Mouse (Mus musculus) left cerebral cortex, postnatal 10 days (tissue): ENCODE results near the gene Obscn. TPM values are rescaled to one million over a fixed set of nuclear protein-coding genes. Genes with fewer than 3 reads are reported as not detected.
"Not testable (repeated sequence)": the region's sequence is repeated elsewhere in the genome, so short reads cannot be mapped to it uniquely, and the experiment has no call there.

Source experiments
- DNase-seq, 2 experiments: peaks; one replicate each; pipeline ENCODE4 v3.0.0; 2021 to 2022; ENCODE audit warnings: low spot score in 2 of 2, mixed read lengths in 1 of 2; ENCODE audit errors: extremely low spot score in 1 of 2
- intact Hi-C: fragments of 180-260 bp; cut with DNase I; formaldehyde crosslinking; loops from one replicate; pipeline ENCODE4 v1.15.1; 2025
- microRNA-seq: library from miRNA; unstranded; fragments of <30 nt; microRNA quantifications from one replicate; pipeline ENCODE4 v1.2.0, GENCODE M21; 2022
- total RNA-seq, 2 experiments: library from RNA; stranded (reverse); gene quantifications; 2 replicates each; pipeline ENCODE4 v1.2.3; 2021

The Obscn gene
- total RNA-seq, 2 experiments from 2014 or later: 2.1 to 2.3 TPM

- intact Hi-C loops: no loop called here
- peak in 1 of 2 experiments; percentile 40 for DNase-seq
Observed at GRCm38 (mm10) chr11:58955143-58955867, 180.9 kb downstream of the Obscn start.

- intact Hi-C loops: no loop called here
- peak; percentile 92 to 97 for DNase-seq
Observed at GRCm38 (mm10) chr11:58954420-58955142, 181.6 kb downstream of the Obscn start, which contains the start of the genes Hist3h2a and Trim17. TSS of gene Hist3h2a (plus strand) at chr11:58954685. TSS of gene Trim17 (plus strand) at chr11:58954685.

- DNase-seq, intact Hi-C loops: not testable (repeated sequence)
Observed at GRCm38 (mm10) chr11:58954170-58954419, 182.1 kb downstream of the Obscn start.

- intact Hi-C loops: no loop called here
- peak in 1 of 2 experiments; percentile 49 for DNase-seq
Observed at GRCm38 (mm10) chr11:58953351-58954169, 182.6 kb downstream of the Obscn start.

GRCm38 (mm10) chr11:58951210-58951609, 185.0 kb downstream of the Obscn start:
- no peak for DNase-seq
- intact Hi-C loops: no loop called here

GRCm38 (mm10) chr11:58949480-58950431, 186.4 kb downstream of the Obscn start:
- DNase-seq: peak; percentile 65 to 69
- intact Hi-C loops: no loop called here

- intact Hi-C loops: no loop called here
- peak; percentile 67 to 89 for DNase-seq
Observed at GRCm38 (mm10) chr11:58948542-58949479, 187.4 kb downstream of the Obscn start, which contains the start of gene Hist3h2ba. TSS of gene Hist3h2ba (plus strand) at chr11:58948920.

GRCm38 (mm10) chr11:58947798-58948528, 188.2 kb downstream of the Obscn start:
- intact Hi-C loops: no loop called here

GRCm38 (mm10) chr11:58947306-58947705, 188.9 kb downstream of the Obscn start:
- intact Hi-C loops: no loop called here
- no peak for DNase-seq

More at GRCm38 (mm10) chr11:58947798-58948528, 188.2 kb downstream of the Obscn start:
- DNase-seq: peak; percentile 59 to 65

Small RNA genes within 50 kb of the gene (microRNA-seq; reads per million reads assigned to microRNA genes)
- not detected for gene Gm44313

Other genes starting within 250 kb of the Obscn start
- 1 to 10 TPM; 9.5 to 9.6 TPM for gene Zfp39, start 232.2 kb downstream of the Obscn start, total RNA-seq
- under 1 TPM in 1 of 2 experiments, not detected in 1; 0.06 TPM for gene Btnl10, start 218.5 kb downstream of the Obscn start, total RNA-seq
- gene Rnf187, start 197.5 kb downstream of the Obscn start, total RNA-seq: 100 to 1,000 TPM; 471 to 480 TPM
- 100 to 1,000 TPM; 172 to 180 TPM for gene Hist3h2ba, start 187.5 kb downstream of the Obscn start, total RNA-seq
- 10 to 100 TPM; 66.5 to 67.4 TPM for gene Hist3h2a, start 181.7 kb downstream of the Obscn start, total RNA-seq
- 1 to 10 TPM; 2.8 to 3.7 TPM for gene Trim17, start 181.7 kb downstream of the Obscn start, total RNA-seq
- gene Trim11, start 158.3 kb downstream of the Obscn start, total RNA-seq: 10 to 100 TPM; 22.0 to 22.7 TPM
- gene Iba57, start 27.3 kb upstream of the Obscn start, total RNA-seq: 10 to 100 TPM; 11.4 to 13.9 TPM
- gene Gjc2, start 46.8 kb upstream of the Obscn start, total RNA-seq: 1 to 10 TPM; 1.6 to 3.9 TPM
- 100 to 1,000 TPM; 115 to 117 TPM for gene Guk1, start 55.8 kb upstream of the Obscn start, total RNA-seq
- gene Mrpl55, start 66.1 kb upstream of the Obscn start, total RNA-seq: 10 to 100 TPM; 36.7 to 42.7 TPM
- gene 2310033P09Rik, start 71.9 kb upstream of the Obscn start, total RNA-seq: 10 to 100 TPM; 19.7 to 20.4 TPM
- gene Arf1, start 91.9 kb upstream of the Obscn start, total RNA-seq: 100 to 1,000 TPM; 433 to 443 TPM
- not detected for gene Wnt3a, start 154.3 kb upstream of the Obscn start, total RNA-seq
- gene Wnt9a, start 170.5 kb upstream of the Obscn start, total RNA-seq: 10 to 100 TPM; 14.0 to 15.2 TPM
- gene Prss38, start 239.3 kb upstream of the Obscn start, total RNA-seq: not detected